Mouse (Mus musculus) CD4-positive, CD25-positive, alpha-beta regulatory T cell, adult 2 months (primary cell): ENCODE results near the gene Haus3.

Experiments used
- DNase-seq: peaks from one replicate; pipeline ENCODE4 v3.0.0-alpha.2; 2012; ENCODE audit warnings: low read depth, low spot score

Haus3 gene

DNA sequence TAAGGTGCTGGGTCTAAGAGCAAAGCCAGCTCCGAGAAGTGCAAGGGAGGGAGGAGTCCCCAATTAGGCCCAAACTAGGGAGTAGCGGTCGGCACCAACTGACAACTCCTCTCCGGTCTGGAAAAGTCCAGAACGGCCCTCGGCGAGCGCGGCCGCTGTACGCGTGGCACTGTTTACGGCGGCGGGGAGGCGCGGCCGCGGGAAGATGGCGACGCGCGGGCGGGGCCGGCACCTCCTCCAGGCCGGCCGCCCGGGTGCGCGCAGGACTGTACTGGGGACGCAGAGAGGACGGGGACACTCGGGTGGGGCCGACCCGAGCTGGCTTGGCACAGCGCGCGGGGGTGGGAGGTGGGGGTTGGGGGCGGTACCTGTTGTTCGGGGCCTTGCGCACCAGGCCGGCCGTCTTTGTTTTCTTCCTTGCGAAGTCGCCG is 17.6 kb upstream of the Haus3 start:
- DNase-seq, result peak; percentile 68

DNA sequence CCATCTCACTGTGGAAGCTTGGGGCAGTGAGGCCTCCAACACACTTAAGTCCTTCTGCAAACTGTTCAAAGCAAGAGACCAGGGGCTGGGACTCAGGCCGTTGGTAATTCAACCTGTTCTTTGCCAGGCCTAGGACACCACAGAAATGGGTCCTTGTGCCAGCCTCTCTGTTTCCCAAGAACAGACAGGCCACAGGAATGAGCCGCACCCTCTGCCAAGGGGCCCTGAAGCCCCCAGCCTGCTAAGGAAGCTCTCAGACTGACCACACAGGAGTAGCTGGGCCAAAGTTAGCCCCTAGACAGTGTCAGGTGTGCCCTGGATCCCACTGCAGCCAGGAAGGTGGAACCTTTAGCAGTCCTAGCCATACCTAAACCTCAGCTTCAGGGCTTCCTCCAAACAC is 17.1 kb upstream of the Haus3 start:
- no peak for DNase-seq

- DNase-seq, result no peak
Observed at GRCm38 (mm10) chr5:34185791-34186190, 16.5 kb upstream of the Haus3 start.

DNA sequence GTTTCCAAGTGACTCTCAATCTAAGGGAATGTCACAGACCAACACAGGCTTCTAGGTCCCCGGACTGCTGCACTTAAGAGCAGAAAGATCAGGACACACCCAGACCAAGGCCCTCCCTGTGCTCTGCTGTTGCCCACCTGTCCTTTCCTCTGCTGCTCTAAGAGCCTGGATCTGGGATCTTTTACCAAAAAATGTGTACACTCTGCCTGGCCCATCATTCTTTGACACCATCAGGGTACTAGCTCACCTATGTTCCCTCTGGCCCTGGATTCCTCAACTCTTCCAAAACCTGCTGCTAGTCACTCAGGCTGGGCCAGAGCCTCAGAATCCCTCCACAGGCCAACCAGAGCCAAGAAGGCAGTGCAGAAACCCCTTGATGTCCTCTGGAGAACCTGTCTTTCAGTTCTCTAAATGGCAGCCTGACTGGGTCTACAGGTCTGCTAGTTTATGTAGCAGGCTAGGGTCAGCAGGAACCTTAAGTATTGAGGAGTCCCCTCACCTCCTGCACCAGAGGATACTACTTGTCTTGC is 15.8 kb upstream of the Haus3 start:
- DNase-seq, result no peak

- no peak for DNase-seq
Observed at GRCm38 (mm10) chr5:34183976-34184375, 14.6 kb upstream of the Haus3 start.

GRCm38 (mm10) chr5:34183156-34183880 is 14.0 kb upstream of the Haus3 start:
- no peak for DNase-seq

GRCm38 (mm10) chr5:34182486-34182885 is 13.2 kb upstream of the Haus3 start:
- DNase-seq, result no peak

DNA sequence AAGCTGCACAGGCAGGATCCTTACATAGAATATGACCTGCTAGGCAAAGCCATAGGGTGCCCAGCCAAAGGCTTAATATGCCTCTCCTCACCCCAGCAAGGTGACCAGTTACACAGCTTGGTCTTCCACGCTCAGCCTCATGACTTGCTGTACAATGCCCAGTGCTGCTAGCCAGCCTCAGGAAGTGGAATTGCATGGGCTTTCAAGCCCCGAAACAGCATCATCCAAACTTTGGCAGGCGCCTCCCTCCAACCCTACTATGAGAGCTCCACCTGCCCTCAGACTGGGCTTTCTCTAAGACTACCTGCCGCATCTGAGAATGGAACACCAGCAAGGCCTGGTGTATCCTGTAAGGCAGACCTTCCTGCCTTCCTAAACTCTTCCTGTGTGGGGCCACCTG is 8.5 kb upstream of the Haus3 start:
- no peak for DNase-seq

- no peak for DNase-seq
Observed at GRCm38 (mm10) chr5:34177091-34177490, 7.8 kb upstream of the Haus3 start.

GRCm38 (mm10) chr5:34176691-34177090 is 7.4 kb upstream of the Haus3 start:
- DNase-seq, result no peak

GRCm38 (mm10) chr5:34175403-34175694 is 6.0 kb upstream of the Haus3 start:
- DNase-seq, result no peak

DNA sequence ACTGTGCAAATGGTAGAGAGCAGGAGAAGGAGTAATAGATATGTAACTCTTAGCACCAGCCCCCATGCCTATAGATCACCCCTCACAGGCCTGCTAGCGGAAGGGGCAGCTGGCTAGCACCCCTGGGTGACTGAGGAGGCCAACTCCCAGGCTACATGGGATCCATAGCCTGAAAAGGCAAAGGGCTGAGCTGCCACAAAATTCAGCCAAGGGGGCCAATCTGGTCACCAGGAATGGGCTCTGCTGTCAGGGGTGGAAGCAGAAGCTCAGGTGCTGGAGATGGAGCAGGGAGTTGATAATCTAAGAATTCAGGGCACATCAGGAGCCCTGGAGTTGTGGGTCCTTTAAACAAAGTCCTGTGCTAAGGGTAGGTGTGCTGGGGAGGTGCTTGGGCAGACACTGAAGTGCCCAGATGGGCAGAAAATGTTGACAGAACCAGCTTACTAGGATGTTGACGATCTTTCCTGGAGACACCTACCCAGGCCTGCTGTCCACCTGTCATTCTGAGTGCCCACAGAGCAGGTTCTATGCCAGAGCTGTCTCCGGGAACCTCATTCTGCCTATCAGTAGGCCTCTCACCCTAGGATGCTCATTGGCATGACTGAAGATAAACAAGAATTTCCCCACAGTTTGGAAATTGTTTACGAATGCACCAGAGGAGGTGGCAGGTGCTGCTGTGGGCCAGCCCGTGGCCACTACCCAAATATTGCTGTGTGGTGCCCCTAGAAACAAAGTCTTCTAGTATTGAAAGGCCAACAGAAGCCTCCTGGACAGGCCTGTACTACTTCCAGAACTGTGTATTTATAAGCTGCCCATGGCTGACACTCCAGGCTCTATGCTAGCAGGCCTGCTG is 5.4 kb upstream of the Haus3 start:
- DNase-seq, result no peak

GRCm38 (mm10) chr5:34174021-34174420 is 4.7 kb upstream of the Haus3 start:
- DNase-seq, result no peak

DNA sequence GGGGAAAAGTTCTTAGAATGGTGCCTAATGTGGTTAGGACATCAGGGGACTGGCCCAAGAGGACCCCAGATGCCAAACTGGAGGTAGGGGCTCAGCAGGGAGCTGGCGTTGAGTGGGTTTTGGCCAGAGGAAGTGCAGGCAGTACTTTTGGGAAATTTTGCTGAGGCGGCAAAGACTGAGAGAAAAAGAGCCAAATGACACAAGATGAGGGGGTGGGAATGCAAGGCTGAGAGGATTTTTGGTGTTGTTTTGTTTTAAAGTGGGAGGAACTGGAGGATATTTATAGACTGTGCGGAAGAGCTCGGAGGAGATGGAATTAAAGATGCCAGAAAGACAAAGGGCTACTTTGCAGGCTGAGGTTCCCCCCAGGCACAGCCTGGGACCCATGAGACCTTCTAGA is 1.4 kb upstream of the Haus3 start:
- no peak for DNase-seq

DNA sequence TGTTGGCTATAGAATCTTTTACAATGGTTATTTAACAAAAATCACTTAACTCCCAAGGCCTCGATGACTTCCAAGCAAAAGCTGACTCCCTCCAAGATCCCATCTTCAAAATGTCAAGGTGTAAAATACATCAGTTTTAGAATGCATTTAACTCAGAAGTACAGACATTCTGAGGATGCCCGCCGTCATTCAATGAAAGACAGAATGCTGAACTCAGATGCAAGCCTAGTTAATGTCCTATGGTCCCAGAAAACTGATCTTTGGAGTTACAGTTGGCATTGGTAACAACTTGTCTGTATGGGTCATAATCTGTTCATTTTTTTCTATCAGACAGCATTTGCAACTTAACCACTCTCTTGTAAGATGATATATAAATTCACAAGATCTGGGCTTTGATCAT is 627 bp upstream of the Haus3 start:
- no peak for DNase-seq

DNA sequence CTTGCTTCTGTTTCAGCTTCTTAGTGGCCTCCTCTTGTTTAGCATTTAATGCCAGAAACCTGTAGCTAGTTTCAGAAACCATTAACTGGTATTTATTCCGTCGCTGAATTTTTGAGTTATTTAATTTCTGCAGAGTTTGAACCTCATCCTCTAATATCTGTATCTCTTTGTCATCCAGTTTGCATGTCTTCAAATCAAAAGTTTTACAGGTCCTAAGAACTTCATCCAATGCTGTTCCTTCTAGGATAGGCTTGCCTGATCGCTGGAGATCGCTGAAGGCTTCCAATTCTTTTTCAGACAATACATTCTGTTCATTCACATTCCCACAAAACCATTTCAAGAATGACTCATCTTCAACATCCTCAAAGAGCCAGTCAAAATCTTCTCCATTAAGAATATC is 1.5 kb downstream of the Haus3 start:
- no peak for DNase-seq

DNA sequence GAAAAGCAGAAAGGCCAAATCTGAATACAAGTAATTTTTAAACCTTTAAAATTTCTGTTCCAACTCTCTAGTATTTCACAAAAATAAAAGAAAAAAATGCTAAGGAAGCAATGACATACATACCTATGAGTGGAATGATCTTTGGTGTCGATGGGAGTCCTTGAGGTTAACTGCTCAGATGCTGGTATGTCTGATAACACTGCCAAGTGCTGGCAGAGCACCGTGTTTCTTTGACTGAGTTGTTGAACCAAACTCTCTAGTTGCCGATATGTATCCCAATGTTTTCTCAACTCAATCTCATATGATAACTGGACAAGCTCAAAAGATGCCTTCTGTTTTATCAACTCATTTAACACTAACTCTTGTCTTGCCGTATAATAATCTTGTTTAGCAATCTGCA is 3.5 kb downstream of the Haus3 start:
- no peak for DNase-seq

- no peak for DNase-seq
Observed at GRCm38 (mm10) chr5:34148476-34148875, 20.9 kb downstream of the Haus3 start.

DNA sequence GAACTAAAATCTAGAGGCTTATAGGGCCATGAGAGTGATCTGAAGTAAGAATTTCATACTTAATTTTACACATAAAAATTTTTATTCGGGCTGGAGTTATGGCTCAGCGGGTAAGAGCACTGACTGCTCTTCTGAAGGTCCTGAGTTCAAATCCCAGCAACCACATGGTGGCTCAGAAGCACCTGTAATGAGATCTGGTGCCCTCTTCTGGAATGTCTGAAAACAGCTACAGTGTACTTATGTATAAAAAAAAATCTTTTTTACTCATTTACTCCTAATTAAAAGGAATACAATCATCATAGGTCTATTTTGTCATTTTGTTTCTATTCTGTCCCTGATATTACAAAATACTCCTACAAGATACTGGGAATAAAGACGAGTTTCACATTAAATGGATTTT is 21.8 kb downstream of the Haus3 start:
- peak; percentile 28 for DNase-seq

DNA sequence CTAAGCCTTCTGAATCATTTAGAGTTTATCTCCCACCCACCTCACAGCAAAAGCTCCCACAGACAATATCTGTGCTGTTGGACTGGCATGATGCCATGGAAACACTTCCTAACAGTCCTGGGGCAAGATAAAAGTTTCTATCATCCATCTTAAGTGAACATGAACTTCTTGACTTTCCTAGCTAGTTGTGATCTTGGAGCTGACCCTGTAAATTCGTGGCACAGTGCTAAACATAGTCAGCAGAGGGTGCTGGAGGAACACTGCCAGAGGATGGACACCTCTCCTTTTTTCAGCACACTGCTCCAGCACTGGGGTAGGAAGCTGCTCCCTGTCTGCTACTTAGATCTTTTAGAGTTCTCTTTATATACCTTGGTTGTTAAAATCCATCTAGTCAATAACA is 29.6 kb downstream of the Haus3 start:
- peak; percentile 72 for DNase-seq

- DNase-seq, result no peak
Observed at GRCm38 (mm10) chr5:34132731-34133130, 36.6 kb downstream of the Haus3 start.

DNA sequence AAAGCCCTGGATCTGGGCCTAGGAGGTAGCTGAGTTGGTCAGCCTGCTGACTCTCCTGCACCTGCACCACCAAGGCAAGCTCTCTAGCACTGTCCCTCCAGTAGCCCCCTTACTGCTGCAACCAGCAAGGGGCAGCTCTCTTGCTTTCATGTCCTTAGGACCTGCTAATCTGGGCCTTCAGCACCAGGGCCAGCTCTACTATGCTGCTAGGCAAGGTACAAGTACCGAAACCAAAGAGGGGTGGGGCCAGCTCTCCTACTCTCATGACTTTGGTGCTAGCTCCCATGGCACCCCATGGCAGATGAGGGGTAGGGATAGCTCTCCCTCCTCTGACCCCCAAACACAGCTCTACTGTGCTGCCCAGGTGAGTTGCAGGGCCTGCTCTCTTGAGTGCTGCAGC is 45.2 kb downstream of the Haus3 start:
- DNase-seq, result no peak
